Mouse (Mus musculus): ENCODE measurements around the gene Dnmt3a.

Dnmt3a gene

DNA sequence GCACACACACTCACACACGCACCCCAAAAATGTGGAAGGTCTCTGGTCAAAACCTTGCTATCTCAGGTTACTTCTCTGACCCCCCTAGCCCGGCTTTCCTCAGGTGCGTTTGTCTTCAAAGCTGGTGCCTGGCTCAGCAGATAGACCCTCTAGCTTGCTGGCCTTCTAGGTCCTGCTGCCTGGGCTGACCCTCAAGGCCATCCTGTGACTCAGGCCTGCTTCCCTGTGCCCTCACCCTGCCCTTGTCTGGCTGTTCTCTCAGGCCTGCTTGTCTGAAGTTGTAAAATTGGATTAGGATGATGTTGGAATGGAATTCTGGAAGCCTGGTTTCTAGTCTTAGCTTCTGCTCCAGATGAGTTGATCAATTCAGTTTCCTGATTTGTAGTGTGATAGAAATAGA is 75.7 kb downstream of the Dnmt3a start:
- DNase-seq (ENCODE audit: low spot score): no peak

DNA sequence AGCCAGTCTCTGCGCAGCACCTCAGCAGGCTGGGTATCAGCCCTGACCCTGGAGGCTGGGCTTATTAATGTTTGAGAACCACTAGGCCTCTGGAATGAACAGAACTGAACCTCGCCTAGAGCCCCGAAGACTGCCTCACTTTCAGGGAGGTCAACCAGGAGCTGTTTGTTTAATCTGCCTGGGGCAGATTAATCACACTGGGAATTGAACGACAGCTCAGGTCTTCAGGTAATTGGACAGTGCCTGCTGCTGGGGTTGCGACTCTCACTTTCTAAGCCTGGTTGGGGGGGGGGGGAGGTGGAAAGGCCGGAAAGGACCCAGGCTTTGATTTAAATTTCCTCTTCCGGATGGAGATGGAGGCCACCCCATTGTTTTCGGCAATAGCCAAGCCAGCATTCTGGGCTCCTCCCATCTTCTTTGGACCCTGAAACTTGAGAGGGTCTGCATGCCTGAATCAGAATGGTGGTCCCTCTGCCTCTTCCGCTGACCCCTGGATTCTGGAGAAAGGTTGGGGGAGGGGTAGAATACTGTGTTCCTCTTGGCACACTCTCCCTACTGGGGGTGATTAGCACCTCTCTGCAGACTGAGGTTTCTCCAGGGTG is 79.2 kb downstream of the Dnmt3a start:
- no peak for DNase-seq (ENCODE audit: low spot score)

DNA sequence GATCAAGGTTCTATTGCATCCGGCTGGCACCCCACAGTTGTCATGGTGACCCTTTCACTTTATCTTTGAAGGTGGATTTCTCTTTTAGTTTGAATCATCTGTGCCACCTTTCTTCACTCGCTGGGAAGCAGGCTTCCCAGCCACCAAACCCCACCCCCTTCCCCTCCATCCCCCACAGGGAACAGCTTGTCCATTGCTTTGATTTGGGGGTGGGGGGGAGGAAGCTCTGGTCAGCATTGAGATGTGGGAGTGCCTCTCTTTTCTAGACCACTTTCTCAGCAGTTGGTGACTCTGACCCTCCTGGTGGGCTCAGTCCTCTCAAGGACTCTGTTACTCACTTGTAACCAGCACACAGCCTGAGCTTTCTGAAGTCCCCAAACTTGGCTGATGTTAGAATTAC is 80.8 kb downstream of the Dnmt3a start:
- DNase-seq (ENCODE audit: low spot score): no peak

DNA sequence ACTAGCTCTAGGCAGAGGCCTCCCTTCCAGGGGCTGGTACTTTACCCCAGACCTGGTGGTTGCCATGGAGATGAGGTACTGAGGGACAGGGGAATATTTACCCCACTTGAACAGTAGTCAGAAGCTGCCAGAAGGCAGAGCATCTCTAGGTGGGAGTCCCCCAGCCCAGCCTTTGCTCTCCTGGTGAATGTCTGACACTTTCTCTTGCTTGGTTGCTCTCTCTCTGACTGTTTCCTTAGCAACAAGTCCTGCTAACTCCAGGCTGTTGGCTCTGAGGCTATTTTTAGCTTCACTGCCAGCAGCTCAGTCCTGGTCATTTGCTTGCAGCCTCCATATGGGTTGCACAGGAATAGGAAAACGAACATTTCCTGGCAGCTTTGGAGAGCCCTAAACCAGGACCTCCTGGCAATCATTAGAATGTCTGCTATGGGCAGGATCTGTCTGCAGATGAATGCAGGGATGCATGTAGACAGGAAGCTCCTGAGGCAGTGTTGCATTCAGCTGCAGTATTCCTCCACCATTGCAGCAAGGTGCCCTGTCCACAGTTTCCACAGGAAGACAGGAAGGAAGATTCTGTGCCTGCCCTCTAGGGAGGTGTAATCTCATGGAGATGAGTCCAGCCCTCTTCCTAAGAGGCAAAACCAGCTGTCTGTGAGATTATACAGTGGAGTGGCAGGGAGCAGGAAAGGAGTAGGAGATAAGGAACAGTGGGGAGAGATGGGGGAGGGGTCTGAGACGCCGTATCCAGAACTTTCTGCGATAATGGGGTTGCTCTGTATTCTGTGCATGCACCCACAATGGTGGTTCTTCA is 81.9 kb downstream of the Dnmt3a start:
- no peak for DNase-seq (ENCODE audit: low spot score)

DNA sequence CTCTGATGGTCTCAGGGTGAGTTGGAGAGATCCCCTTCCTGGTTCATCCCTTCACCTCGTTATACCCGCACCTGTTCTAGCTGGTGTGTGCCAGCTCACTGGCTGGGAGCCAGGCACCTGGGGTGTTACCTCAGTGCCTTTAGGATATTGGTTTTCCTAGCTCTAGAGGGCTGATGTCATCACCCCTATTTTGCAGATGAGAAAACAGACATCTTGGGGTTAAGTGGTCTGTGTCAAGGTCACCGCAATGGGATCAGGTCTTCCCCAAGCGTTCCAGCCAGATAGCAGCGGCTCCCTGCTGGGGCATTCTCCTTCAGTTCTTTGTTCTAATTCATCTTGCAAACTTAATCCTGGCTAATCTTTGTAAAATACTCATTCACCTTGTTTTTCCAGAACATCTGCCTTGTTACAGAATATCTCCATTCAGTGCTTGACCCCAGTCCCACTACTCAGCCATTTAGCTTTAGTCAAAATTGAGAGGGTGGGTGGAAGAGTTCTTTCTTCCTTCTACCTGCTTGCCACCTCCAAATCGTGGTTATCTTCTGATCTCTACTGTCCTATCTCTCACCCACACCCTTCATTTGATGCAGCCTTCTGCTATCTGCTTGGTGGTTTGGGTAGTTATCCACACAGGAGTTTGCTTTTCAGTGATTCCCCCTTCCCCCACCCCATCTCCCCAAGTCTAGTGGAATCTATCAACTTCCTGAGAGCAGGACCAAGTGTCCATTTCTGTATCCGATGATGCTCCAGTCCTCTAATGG is 84.2 kb downstream of the Dnmt3a start:
- no peak for DNase-seq (ENCODE audit: low spot score)

DNA sequence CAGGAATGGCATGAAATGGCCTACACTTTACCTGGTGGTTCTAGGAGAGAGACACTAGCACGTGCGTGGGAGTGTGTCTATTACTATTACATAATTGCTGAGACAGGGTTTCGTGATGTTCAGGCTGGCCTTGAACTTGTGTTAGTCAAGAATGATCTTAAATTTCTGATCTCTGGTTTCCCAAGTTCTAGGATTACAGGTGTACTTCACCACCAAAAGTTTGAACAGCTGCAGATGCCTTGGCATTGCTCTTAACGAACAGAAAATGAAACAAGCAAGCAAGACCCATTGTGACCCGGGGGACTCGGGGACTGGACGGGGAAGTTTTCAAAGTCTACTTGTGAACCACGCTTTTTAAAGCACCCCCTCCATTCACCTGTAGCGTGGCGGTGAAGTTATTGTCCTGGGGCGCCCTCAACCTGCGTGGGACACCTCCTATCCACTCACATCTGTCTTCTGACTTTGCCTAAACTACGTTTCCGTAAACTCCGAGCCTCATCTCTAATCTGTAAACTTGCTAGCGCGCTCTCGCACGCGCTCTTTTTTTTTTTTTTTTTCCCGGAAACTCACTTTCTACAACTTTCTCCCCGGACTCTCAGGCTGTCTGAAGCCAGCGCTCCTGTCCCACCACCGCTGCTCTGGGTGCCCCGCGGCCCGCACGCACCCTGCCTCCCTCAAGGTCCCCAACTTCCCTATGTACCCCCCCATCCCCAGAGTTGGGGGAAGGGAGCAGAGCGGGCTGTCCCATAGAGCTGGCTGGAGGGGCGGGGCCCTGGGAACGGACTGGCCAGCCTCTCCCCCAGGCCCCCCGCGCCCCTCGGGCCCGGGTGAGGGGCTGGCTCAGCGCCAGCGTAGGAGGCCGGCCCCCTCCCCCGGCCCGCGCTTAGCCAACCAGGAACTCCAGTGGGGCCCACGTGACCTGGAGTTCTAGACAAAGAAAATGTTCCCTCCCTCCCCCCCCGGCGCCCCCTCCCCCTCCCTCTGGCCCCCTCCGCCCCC is 85.2 kb downstream of the Dnmt3a start:
- DNase-seq (ENCODE audit: low spot score): no peak

DNA sequence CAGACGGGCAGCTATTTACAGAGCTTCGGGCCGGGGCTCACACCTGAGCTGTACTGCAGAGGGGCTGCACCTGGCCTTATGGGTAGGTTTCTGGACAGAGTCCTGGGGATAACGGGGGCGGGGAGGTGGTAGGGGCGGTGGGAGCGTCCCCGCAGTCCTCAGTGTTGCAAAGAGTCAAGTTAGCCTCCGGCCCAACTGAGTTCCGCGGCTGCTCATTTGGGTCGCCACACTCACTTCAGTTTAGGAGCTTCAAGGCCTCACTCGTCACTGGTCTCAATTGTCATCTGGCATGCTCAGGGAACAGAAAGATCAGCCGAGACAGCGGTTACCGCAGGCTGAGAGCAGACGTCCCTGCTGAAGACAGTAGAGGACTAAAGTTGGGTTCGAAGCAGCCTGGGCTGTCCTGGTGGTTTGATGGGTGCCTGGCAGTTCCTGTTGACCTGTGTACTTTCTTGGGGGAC is 86.0 kb downstream of the Dnmt3a start:
- DNase-seq (ENCODE audit: low spot score): no peak

DNA sequence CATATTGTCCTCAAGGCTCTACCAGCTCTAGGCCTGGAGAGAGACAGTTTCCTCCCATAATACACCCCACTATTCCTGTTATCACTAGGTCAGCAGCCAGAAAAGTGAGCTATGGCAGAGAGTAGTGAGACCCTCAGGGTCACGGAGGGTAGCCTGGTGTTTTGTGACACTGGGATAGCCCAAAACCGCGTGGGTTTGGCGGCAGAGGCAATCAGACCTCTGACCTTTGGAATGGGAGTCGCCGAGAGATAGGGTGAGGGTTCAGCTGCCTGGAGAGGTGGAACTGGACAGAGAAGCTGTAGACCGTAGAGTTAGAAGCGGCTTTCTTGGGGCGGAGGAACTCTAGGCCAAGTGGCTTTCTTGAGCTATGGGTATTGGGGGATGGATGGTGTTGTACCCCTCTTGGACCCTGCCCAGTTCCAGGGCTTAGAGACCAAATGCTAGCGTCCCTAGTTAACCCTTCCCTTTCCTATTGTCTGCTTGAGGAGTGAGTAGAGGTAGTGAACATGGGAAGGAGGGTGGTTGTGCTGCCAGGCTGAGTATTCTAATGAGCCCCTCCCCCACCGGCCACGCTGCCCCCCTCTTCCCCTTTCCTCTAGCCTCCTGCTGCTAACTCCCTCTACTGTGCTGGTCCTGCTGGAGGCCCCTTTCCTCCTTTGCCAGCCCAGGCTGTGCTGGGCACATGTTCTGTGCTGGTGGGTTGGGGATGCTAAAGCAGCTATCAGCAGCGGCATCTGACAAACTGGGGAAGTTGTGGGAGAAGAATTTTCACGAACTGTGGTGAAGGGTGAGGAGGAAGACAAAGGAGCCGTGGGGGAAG is 86.6 kb downstream of the Dnmt3a start:
- DNase-seq (ENCODE audit: low spot score): no peak

DNA sequence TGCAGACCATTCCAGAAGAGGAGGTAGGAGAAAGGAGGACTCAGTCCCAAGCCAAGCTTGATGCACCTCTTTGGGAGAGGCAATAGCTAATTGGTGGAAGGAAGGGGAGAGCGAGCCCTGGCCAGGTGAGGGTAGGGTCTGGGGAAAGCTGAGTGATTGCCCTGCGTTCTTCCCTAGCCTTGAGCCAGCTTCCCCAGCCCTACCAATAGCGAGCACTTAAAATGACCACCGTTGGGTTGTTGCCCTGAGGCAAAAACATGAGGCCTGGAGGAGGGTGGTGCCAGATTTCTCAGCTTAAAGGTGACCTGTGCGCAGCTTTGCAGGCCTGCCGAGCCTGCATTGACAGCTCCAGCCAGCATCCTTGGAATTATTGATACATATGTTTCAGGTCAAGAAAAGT is 87.5 kb downstream of the Dnmt3a start:
- no peak for DNase-seq (ENCODE audit: low spot score)

DNA sequence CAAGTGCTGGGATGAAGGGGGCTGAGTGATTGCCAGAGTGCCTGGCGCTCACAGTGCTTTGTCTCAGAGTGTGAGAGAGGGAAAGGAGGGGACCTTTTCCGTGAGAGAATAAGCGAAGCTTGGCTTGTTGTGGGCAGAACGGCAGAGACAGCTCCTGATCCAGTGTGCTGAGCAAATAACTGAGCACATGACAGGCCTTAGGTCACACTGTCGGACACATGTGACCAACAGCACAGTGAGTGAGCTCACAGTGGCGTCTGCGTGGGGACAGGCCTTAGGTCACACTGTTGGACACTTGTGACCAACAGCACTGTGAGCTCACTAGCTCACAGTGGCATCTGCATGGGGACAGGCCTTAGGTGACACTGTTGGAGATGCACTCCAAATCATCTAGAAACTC is 88.7 kb downstream of the Dnmt3a start:
- no peak for DNase-seq (ENCODE audit: low spot score)

DNA sequence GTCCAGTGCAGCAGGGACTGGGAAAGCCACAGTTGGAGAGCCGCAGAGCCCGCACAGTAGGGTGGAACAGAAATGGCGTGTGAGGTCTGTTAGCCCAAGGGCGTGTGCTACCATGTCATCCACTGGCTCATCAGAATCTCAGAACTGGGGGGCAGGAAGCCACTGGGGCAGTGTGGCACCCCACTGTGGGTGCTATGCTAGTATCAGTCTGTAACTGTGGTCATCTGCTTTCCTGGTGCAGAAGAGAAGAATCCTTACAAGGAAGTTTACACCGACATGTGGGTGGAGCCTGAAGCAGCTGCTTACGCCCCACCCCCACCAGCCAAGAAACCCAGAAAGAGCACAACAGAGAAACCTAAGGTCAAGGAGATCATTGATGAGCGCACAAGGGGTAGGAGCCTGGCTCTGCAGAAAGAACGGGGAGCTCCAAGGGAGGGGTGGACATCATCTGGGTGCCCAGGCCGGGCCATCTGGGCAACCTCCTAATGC is 91.3 kb downstream of the Dnmt3a start:
- DNase-seq (ENCODE audit: low spot score): no peak

DNA sequence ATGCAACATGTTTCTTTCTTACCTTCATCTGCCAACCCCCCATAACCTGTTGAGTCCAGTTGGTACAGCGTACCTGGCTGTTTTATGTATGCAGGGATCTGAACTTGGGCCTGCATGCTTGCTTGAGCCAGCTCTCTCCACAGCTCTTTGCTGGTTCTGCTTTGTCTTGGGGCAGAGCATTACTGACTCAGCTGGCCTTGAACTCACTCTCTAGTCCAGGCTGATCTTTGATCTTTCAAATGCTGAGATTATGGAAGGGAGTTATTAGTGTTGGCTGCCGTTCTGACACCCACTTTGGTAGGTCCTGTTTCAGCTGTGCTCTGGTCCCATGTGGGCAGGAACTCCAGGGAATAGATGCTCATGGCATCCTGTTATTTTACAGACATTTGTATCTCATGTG is 93.0 kb downstream of the Dnmt3a start:
- DNase-seq (ENCODE audit: low spot score): no peak

DNA sequence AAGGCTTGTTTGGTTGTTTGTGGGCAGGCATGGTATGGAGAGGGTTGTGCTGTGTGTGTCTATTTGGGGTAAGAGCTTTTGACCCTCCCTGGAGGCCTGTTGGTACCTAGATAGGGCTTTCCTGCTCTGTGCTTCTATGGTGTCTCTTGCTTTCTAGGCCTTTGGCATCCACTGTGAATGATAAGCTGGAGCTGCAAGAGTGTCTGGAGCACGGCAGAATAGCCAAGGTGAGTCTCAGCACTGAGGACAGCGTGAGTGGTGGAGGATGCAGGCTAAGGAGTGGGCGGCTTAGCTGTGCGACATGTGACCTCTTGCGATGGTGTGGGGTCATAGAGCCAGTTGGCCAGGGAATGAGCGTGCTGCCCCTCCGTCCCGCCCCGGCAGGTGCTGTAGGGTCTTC is 99.6 kb downstream of the Dnmt3a start:
- DNase-seq (ENCODE audit: low spot score): no peak

DNA sequence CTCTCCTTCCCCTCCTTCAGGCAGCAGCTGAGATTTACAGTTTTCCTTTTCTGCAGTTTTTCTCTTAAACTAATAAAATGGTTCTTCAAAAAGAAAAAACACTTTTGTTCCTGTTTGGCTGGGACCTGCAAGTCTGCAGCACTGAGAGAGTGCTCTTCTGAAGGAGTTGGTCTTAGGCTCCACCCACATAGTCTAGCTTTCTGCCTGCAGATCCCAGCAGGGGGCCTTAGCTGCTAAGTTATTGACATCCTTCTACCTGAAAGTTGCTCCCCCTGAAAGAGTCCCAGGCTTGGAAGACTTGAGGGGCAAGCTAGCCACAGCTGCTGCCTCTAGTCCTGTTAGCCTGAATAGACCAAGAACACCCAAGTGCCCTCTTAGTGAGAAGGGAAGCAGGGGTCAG is 100.5 kb downstream of the Dnmt3a start:
- DNase-seq (ENCODE audit: low spot score): no peak

DNA sequence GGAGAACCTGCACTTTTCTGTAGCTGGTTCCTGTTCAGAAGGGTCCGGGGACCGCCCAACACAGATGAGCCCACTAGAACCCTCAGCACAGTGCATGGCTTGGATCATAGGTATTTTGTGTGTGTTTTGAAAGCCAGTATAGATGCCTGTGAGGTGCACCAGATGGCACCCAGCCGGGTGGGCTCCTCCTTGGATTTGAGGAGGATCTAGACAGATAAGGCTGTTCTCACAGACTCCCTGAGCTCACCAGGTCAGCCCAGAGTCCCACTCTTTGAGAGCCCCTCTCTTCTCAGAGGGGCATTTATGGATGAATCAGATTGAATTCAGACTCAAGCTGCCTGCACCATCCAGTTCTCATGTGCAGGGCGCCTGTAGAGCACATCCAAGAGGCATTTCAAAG is 101.2 kb downstream of the Dnmt3a start:
- DNase-seq (ENCODE audit: low spot score): no peak

DNA sequence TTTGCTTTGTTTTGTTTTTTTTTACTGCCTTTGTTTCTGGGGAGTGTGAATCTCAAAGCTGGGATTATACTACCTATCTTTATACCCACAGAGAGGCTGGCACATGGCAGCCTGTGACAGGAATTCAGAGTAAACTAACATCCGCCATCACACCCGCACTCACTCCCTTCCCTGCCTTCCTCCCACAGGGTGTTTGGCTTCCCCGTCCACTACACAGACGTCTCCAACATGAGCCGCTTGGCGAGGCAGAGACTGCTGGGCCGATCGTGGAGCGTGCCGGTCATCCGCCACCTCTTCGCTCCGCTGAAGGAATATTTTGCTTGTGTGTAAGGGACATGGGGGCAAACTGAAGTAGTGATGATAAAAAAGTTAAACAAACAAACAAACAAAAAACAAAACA is 101.6 kb downstream of the Dnmt3a start:
- no peak for DNase-seq (ENCODE audit: low spot score)

DNA sequence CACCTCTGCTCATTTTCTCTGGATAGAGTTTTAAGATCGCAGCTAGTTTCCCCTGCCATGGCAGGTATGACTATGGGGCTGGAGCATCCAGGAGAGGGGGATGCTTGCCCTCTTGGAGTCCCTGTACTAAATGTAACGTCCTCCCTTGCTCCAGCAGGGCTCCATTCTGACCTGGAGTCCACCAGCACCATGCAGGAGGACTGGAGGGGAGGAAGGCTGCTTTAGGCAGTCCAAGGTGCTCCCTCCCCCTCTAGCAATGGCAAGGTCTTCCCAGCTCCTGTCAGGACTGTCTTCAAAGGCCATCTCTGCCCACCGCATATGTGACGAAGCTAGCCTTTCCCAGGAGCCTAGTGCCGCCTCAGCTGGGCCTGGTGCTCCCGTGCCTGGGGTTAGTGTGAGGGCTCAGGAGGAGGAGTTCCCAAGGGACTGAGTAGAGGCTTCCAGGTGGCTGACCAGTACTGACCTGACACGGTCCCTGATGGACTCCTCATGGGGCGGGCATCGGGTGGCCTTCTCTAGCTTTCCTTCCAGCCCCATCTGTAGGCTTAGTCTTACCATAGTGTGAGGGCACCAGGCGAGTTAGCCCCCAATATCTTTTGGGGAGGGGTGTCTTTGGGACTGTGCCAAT is 104.8 kb downstream of the Dnmt3a start:
- no peak for DNase-seq (ENCODE audit: low spot score)

DNA sequence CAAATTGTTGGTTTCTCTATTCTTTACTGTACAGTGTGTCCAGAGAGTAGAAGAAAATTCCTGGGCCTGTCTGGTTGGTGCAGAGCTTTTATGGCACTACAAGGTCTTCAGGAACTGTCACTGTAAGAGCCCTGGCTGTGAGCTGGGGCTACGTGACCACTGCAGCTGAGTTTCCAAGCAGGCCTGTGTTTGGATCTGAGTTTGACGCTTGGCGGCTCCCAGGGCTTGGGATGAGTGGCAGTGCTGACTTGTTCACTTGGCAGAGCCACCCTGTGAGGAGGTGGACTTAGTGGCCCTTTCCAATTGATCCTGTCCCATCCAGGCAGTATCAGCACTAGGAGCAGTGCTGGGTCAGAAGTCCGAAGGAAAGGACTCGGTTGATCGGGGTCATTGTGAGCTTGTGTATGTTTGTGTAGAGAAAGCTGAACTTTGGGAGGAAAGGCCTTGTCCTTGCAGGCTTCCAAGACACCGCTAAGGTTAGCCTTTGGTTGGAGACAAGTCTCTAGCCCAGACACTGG is 106.1 kb downstream of the Dnmt3a start:
- DNase-seq (ENCODE audit: low spot score): no peak

DNA sequence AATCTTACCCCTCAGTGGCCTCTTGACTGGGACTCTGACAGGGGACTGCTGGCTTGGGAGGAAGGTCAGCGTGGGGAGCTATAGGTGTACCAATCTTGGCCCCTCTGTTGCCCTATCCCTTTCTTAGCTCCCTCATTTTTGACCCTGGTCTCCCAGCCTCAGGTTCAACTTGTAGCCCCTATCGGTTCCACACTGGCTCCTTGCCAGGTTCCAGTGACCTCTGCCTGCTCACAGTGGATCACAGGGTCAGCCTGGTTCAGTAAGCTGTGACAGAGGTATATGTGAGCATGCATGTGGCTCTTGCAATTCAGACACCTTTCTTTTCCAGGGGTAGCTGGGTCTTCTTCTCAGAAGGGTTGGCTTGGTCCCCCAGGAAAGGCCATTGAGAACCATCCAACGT is 110.0 kb downstream of the Dnmt3a start:
- no peak for DNase-seq (ENCODE audit: low spot score)

Data from urinary bladder, postnatal 25 days (tissue).